Mouse (Mus musculus) stomach, postnatal 0 days (tissue): ENCODE measurements around the gene Larp1. TPM values are rescaled to one million over a fixed set of nuclear protein-coding genes. Genes with fewer than 3 reads are reported as not detected.

Source experiments
- ATAC-seq: fragments of 200-750 bp; cut with Nextera tagmentation; 2 replicates; pipeline ENCODE4 v1.8.0; 2017; ENCODE audit not compliant: low FRiP score, low TSS enrichment
- DNase-seq: peaks from one replicate; pipeline ENCODE4 v3.0.0-alpha.2; 2016; ENCODE audit warnings: low spot score
- H3K27ac ChIP-seq: fragments of 300-500 bp; sonication (generic); replicated peaks from 2 replicates; pipeline ENCODE4 v1.5.1; 2014; ENCODE audit warnings: mild to moderate bottlenecking, control low read depth
- H3K27me3 ChIP-seq: fragments of 300-500 bp; sonication (generic); 2 replicates; pipeline ENCODE4 v1.6.1; 2014; ENCODE audit warnings: low read length; ENCODE audit not compliant: control insufficient read depth, insufficient read depth
- H3K36me3 ChIP-seq: fragments of 300-500 bp; sonication (generic); 2 replicates; pipeline ENCODE4 v1.6.1; 2014; ENCODE audit warnings: low read length, mixed read lengths; ENCODE audit not compliant: control insufficient read depth, insufficient read depth
- H3K4me1 ChIP-seq: fragments of 300-500 bp; sonication (generic); replicated peaks from 2 replicates; pipeline ENCODE4 v1.6.1; 2014; ENCODE audit warnings: antibody characterized with exemption; ENCODE audit not compliant: control insufficient read depth, insufficient read depth
- H3K4me2 ChIP-seq: fragments of 300-500 bp; sonication (generic); replicated peaks from 2 replicates; pipeline ENCODE4 v1.6.1; 2014; ENCODE audit warnings: low read depth, mild to moderate bottlenecking, control low read depth, moderate library complexity
- H3K4me3 ChIP-seq: fragments of 300-500 bp; sonication (generic); 2 replicates; pipeline ENCODE4 v1.5.1; 2014; ENCODE audit warnings: low read depth, low read length, control low read depth
- H3K9ac ChIP-seq: fragments of 300-500 bp; sonication (generic); 2 replicates; pipeline ENCODE4 v1.6.1; 2014; ENCODE audit warnings: mild to moderate bottlenecking, low read length, control low read depth, mixed read lengths
- H3K9me3 ChIP-seq: fragments of 300-500 bp; sonication (generic); 2 replicates; pipeline ENCODE4 v1.6.1; 2016; ENCODE audit warnings: low read length; ENCODE audit not compliant: control insufficient read depth
- CTCF ChIP-seq: IDR thresholded peaks from 2 replicates; pipeline ENCODE4 v1.5.1; 2016; ENCODE audit warnings: antibody characterized with exemption, low read depth, mild to moderate bottlenecking, moderate library complexity
- EP300 ChIP-seq: optimal IDR thresholded peaks from 2 replicates; pipeline ENCODE3; 2016; ENCODE audit warnings: antibody characterized with exemption
- WGBS: fragments of 180-500 bp; shearing (Covaris S2); extraction: QIAGEN DNeasy Blood & Tissue Kit; methylation state at CpG from one replicate; pipeline ENCODE4 v1.1.7; 2014; 5-methylcytosine and 5-hydroxymethylcytosine counted together
- polyA plus RNA-seq: library from polyadenylated mRNA; unstranded; fragments of >200 nt; fragmentation: Nextera tagmentation; extraction: Ambion mirVana; gene quantifications from 2 replicates; pipeline ENCODE4 v1.2.1, GENCODE M21; 2015

Gene Larp1
- polyA plus RNA-seq, 1 experiment from 2014 or later: 11.6 TPM

GRCm38 (mm10) chr11:58018287-58018686 is 9.4 kb downstream of the Larp1 start:
- H3K4me3 ChIP-seq: no peak overlapping the region
- no peaks in the 10 kb centered on the region for H3K27me3 ChIP-seq
- 33% methylated on average over 2 of the region's 2 CpGs for WGBS
- peak overlapping the region; percentile 13; the same call in 1 of the 2 replicates for H3K27ac ChIP-seq
- no peak overlapping the region for H3K4me2 ChIP-seq
- no peaks in the 10 kb centered on the region for H3K9me3 ChIP-seq
- no peak overlapping the region for H3K9ac ChIP-seq
- H3K4me1 ChIP-seq: peaks cover 33% of the 10 kb centered on the region
- DNase-seq (no peak), ATAC-seq (peak; percentile 39; the same call in 1 of the 2 replicates)
- TF ChIP-seq CTCF (peak; percentile 53), EP300 (no peak)
- H3K36me3 ChIP-seq: no peaks in the 10 kb centered on the region

DNA sequence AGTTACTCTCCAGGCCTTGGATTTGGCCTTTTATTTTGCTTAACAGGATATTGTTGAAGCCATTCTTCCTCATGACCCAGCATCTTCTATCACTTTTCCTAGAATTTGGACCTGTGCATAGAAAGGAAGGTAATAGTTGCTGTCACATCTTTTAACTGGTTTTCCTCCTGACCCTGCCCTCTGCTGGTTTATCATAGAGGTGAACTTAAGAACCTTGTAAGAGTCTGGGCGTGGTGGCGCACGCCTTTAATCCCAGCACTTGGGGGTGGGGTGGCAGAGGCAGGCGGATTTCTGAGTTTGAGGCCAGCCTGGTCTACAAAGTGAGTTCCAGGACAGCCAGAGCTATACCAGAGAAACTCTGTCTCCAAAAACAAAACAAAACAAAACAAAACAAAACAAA is 9.8 kb downstream of the Larp1 start:
- ATAC-seq (no peak), DNase-seq (no peak)
- Histone ChIP-seq H3K36me3 (no peaks in the 10 kb centered on the region), H3K4me2 (no peak overlapping the region), H3K4me1 (peaks cover 33% of the 10 kb centered on the region), H3K4me3 (no peak overlapping the region), H3K27me3 (no peaks in the 10 kb centered on the region), H3K27ac (peak overlapping the region; percentile 13; the same call in 1 of the 2 replicates), H3K9me3 (no peaks in the 10 kb centered on the region), H3K9ac (no peak overlapping the region)
- WGBS: 71% methylated on average over 4 of the region's 4 CpGs
- no peak for TF ChIP-seq EP300
- peak; percentile 34; the same call in 1 of the 2 replicates for TF ChIP-seq CTCF

GRCm38 (mm10) chr11:58021095-58021494 is 12.2 kb downstream of the Larp1 start:
- Histone ChIP-seq H3K27me3 (no peaks in the 10 kb centered on the region), H3K4me3 (no peak overlapping the region), H3K4me1 (peaks cover 35% of the 10 kb centered on the region), H3K36me3 (no peaks in the 10 kb centered on the region), H3K4me2 (no peak overlapping the region), H3K9ac (no peak overlapping the region), H3K27ac (peak overlapping the region; percentile 77), H3K9me3 (no peaks in the 10 kb centered on the region)
- no peak for DNase-seq
- no peak for ATAC-seq
- TF ChIP-seq EP300 (no peak), CTCF (no peak)
- WGBS: 23% methylated on average over 1 of the region's 1 CpGs

DNA sequence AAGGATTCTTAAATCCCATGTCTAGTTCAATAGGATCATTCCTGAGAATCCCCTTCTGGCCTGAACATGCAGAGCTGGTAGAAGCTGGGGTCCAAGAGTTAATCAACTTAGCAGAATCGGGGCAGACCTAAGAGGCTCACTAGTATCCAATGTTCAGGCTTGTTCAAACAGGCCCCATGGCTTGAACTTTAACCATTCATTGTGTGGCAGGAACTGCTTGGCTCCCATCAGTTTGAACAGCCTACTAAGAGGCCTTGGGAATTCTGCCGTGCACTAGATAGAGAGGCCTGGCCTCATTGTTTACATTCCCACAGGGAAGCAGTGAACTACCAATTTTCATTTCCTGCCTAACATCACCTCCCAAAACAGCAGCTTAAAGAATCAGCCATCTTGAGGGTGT is 12.8 kb downstream of the Larp1 start:
- Histone ChIP-seq H3K4me3 (no peak overlapping the region), H3K9ac (peak overlapping the region; percentile 18; the same call in 1 of the 2 replicates), H3K9me3 (no peaks in the 10 kb centered on the region), H3K4me2 (no peak overlapping the region), H3K27ac (peak overlapping the region; percentile 77), H3K36me3 (no peaks in the 10 kb centered on the region), H3K4me1 (peaks cover 31% of the 10 kb centered on the region), H3K27me3 (no peaks in the 10 kb centered on the region)
- no peak for DNase-seq
- no peak for TF ChIP-seq CTCF
- no peak for TF ChIP-seq EP300
- WGBS: 4% methylated on average over 2 of the region's 2 CpGs
- ATAC-seq: 0 out of 2 replicates have a peak, but pooled peaks have one; percentile 49

DNA sequence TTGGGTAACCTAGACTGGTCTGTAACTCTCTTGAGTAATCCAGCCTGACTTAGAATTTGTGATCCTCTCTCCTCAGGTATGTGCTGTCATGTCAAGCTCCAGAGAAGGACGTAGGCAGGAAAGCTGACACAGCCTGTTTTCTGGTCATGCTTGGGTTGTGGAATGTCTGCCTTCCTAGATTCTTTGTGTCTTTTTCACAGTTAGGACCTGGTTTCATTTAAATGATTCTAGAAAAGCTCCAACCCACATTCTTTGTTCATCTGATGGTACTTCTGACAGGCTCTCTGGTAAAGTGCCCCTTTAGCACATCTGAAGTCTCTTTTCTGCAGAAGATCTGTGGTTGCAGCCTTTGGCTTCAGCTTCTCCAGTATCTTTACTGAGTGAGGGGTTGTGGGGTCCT is 15.4 kb downstream of the Larp1 start:
- no peak for ATAC-seq
- no peak for TF ChIP-seq CTCF
- TF ChIP-seq EP300: no peak
- WGBS: 38% methylated on average over 1 of the region's 1 CpGs

GRCm38 (mm10) chr11:58024671-58025070 is 15.8 kb downstream of the Larp1 start:
- Histone ChIP-seq H3K27me3 (no peaks in the 10 kb centered on the region), H3K4me1 (peaks cover 21% of the 10 kb centered on the region), H3K9ac (no peak overlapping the region), H3K9me3 (no peaks in the 10 kb centered on the region), H3K36me3 (no peaks in the 10 kb centered on the region), H3K27ac (no peak overlapping the region), H3K4me2 (no peak overlapping the region), H3K4me3 (no peak overlapping the region)
- DNase-seq (no peak), ATAC-seq (no peak)
- 54% methylated on average over 2 of the region's 2 CpGs for WGBS
- TF ChIP-seq CTCF (no peak), EP300 (no peak)

More for the DNA sequence above, 15.4 kb downstream of the Larp1 start:
- H3K4me3 ChIP-seq: no peak overlapping the region
- no peak overlapping the region for H3K27ac ChIP-seq
- no peaks in the 10 kb centered on the region for H3K27me3 ChIP-seq
- no peaks in the 10 kb centered on the region for H3K9me3 ChIP-seq
- H3K4me1 ChIP-seq: peaks cover 21% of the 10 kb centered on the region
- H3K36me3 ChIP-seq: no peaks in the 10 kb centered on the region
- H3K9ac ChIP-seq: no peak overlapping the region
- no peak overlapping the region for H3K4me2 ChIP-seq
- no peak for DNase-seq
